In genomic region chr2:130166311-130167214, GRCm38 (mm10) we compare ENCODE assay signal across 11 mouse cellular contexts. TPM values are rescaled to one million over a fixed set of nuclear protein-coding genes. Genes with fewer than 3 reads are reported as not detected.
DNase-seq lines count a peak whose midpoint lies in the region; ATAC-seq and TF ChIP-seq lines count a peak whose summit lies in the region.
"Had no signal": no experiment of that assay in that cellular context is flagged by ENCODE, and none has a peak within 500 bp of the region (broad histone marks: within the 10 kb centered on the region; RNA-seq: fewer than 3 reads in every experiment).

No protein-coding gene starts in this region.

- 63% methylated on average over 9 of the region's 9 CpGs for WGBS in forebrain, embryonic 13.5 days
- 71% methylated on average over 9 of the region's 9 CpGs for WGBS in liver, postnatal 0 days (ENCODE audit: insufficient replicate concordance)

- DNase-seq in heart, adult 18-20 months, result peak; percentile 5 to 18
- no peak for DNase-seq in heart, adult 8-10 months (ENCODE audit: low spot score)
- DNase-seq in adipocyte (ENCODE audit: low spot score), result peak; percentile 88
- DNase-seq in kidney, adult 9 months, result peak; percentile 36
- DNase-seq in liver, postnatal 0 days, result no peak
- DNase-seq in right cerebral cortex, postnatal 14 days, result peak; percentile 28
- no peak for DNase-seq in adrenal gland, adult 8-10 months

- H3K9me3 ChIP-seq in forebrain, embryonic 13.5 days (replicated peaks), result no peaks in the 10 kb centered on the region
- H3K9me3 ChIP-seq in liver, postnatal 0 days (ENCODE audit: low read length), result no peaks in the 10 kb centered on the region

- TF ChIP-seq CTCF in liver, postnatal 0 days (IDR thresholded peaks at IDR 0.05; ENCODE audit: low read depth), result peak; percentile 52

- peaks cover 42% of the 10 kb centered on the region for H3K36me3 ChIP-seq in forebrain, embryonic 13.5 days (ENCODE audit: poor library complexity, severe bottlenecking)
- H3K36me3 ChIP-seq in liver, postnatal 0 days (replicated peaks; ENCODE audit: insufficient read depth, low read length), result peaks cover 29% of the 10 kb centered on the region

- no peak overlapping the region for H3K9ac ChIP-seq in forebrain, embryonic 13.5 days
- no peak overlapping the region for H3K9ac ChIP-seq in liver, postnatal 0 days (replicated peaks)

- no peaks in the 10 kb centered on the region for H3K27me3 ChIP-seq in forebrain, embryonic 13.5 days
- H3K27me3 ChIP-seq in liver, postnatal 0 days (ENCODE audit: insufficient read depth, low read length), result no peaks in the 10 kb centered on the region

- no peak for TF ChIP-seq EP300 in liver, postnatal 0 days (IDR thresholded peaks at IDR 0.05; ENCODE audit: low read depth)

- H3K27ac ChIP-seq in forebrain, embryonic 13.5 days, result no peak overlapping the region
- H3K27ac ChIP-seq in liver, postnatal 0 days (ENCODE audit: low read depth), result no peak overlapping the region

- no peak overlapping the region for H3K4me2 ChIP-seq in forebrain, embryonic 13.5 days
- H3K4me2 ChIP-seq in liver, postnatal 0 days (ENCODE audit: low read depth, low read length), result no peak overlapping the region

- ATAC-seq in forebrain, embryonic 13.5 days, result peak; percentile 72
- ATAC-seq in liver, postnatal 0 days, result no peak

- peaks cover 3% of the 10 kb centered on the region; the same call in 1 of the 2 replicates for H3K4me1 ChIP-seq in forebrain, embryonic 13.5 days
- no peaks in the 10 kb centered on the region for H3K4me1 ChIP-seq in liver, postnatal 0 days (ENCODE audit: insufficient read depth)

- H3K4me3 ChIP-seq in forebrain, embryonic 13.5 days, result no peak overlapping the region
- no peak overlapping the region for H3K4me3 ChIP-seq in liver, postnatal 0 days (ENCODE audit: low read depth, low read length)

RNA-seq across cellular contexts. Expression of gene Snrpb, which starts 12.6 kb away (rescaled TPM):
- total RNA-seq in heart, adult 18-20 months (2021), result 100 to 1,000 TPM; 130 to 136 TPM
- total RNA-seq in heart, adult 8-10 months (2022), result 100 to 1,000 TPM; 111 to 128 (median 122) TPM
- 590 and 601 TPM in 2 replicates for polyA plus RNA-seq in forebrain, embryonic 13.5 days (2015; fragmentation: Nextera tagmentation; extraction: Ambion mirVana)
- 185 and 200 TPM in 2 replicates for polyA plus RNA-seq in liver, postnatal 0 days (2015; fragmentation: Nextera tagmentation; extraction: Ambion mirVana)
- total RNA-seq in adrenal gland, adult 8-10 months (2022), result 100 to 1,000 TPM; 172 to 197 (median 177) TPM

RNA-seq across cellular contexts. Expression of gene Tmc2, which starts 28.4 kb away (rescaled TPM):
- total RNA-seq in heart, adult 18-20 months (2021), result not detected
- total RNA-seq in heart, adult 8-10 months (2022), result not detected
- polyA plus RNA-seq in forebrain, embryonic 13.5 days (2015; fragmentation: Nextera tagmentation; extraction: Ambion mirVana), result not detected in 2 replicates
- polyA plus RNA-seq in liver, postnatal 0 days (2015; fragmentation: Nextera tagmentation; extraction: Ambion mirVana), result not detected in 2 replicates
- not detected for total RNA-seq in adrenal gland, adult 8-10 months (2022)
- polyA plus RNA-seq: large intestine, adult 2 months; stomach, embryonic 16.5 days had no signal

RNA-seq across cellular contexts. Expression of gene Tgm6, which starts 54.3 kb away (rescaled TPM):
- not detected for total RNA-seq in heart, adult 18-20 months (2021)
- total RNA-seq in heart, adult 8-10 months (2022), result not detected
- polyA plus RNA-seq in forebrain, embryonic 13.5 days (2015; fragmentation: Nextera tagmentation; extraction: Ambion mirVana), result 0.06 and 0.08 TPM in 2 replicates
- polyA plus RNA-seq in liver, postnatal 0 days (2015; fragmentation: Nextera tagmentation; extraction: Ambion mirVana), result not detected in 2 replicates
- total RNA-seq in adrenal gland, adult 8-10 months (2022), result not detected
- total RNA-seq: ES-E14 had no signal
- polyA plus RNA-seq: large intestine, adult 2 months; stomach, embryonic 16.5 days had no signal

Comparison
In these comparisons a context has a peak if more than half of its experiments do, and no peak if none do; other contexts are left out.
1. DNase-seq: peak in heart, adult 18-20 months (2 of 2), adipocyte (single experiment), kidney, adult 9 months (single experiment) and right cerebral cortex, postnatal 14 days (single experiment); none in heart, adult 8-10 months (single experiment), liver, postnatal 0 days (single experiment) and adrenal gland, adult 8-10 months (single experiment).